Mouse (Mus musculus) brain, adult 2 months (tissue): ENCODE results near the gene Gm20219.

Source experiments
- DNase-seq: peaks from one replicate; pipeline ENCODE4 v3.0.0; 2011; ENCODE audit warnings: low read depth, low spot score

Gene Gm20219

DNA sequence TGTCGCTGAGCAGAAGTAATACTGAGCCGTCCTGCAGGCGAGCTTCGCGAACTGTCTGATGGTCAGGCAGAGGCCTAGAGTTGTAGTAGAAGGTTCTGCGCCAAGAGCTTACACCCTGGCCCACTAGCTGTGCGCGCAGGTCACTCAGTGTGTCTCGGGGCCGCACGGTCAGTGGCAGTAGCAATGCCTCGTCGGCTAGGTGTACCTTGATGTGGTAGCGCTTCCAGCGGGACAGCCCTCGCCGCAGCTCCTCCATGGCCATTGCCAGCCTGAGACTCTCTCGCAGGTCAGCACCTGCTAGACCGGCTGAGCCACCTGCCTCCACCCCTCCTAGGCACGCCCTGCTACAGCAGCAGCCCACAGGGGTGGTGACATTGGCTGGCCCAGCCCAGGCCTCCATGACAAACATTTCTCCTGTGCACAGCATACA, at the start of gene Gm20219:
TSS of gene Gm20219 (minus strand) at position 266 of the 430 bp plus-strand sequence.
- no peak for DNase-seq

- no peak for DNase-seq
These were observed 49.8 kb upstream of the Gm20219 start for GRCm38 (mm10) chr17:56604070-56604380.

GRCm38 (mm10) chr17:56603186-56604069, 49.2 kb upstream of the Gm20219 start:
- peak; percentile 35 for DNase-seq

DNA sequence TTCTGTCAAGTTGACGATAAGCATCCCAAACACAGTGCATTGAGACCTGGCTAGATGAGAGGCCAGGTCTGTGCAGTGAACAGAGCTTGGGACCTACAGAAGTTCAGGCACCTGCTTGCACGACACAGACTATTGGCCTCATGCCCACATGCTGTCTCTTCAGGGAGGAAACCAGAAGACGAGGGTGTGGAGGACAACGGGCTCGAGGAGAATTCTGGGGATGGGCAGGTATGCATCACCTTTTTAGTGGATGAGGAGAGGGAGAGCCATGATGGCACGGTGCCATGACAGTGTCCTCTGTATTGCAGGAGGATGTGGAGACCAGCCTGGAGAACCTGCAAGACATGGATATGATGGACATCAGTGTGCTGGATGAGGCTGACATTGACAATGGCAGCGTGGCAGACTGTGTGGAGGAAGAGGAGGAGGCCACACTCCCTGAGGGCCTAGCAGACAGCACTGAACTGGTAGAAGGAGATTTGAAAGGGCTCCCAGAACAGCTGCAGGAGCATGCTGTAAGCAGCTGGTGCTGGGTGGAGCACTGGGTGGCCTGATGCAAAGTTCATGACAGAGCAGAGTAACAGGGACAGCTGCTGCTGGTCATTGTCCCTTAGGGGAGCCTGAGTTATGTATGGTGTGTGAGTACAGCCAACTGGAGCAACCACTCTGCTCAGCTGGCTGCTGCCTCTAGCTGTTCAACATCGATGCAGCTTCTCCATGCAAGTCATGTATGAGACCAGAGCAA, 39.5 kb upstream of the Gm20219 start:
- no peak for DNase-seq

GRCm38 (mm10) chr17:56592553-56592952, 38.4 kb upstream of the Gm20219 start:
- no peak for DNase-seq

DNA sequence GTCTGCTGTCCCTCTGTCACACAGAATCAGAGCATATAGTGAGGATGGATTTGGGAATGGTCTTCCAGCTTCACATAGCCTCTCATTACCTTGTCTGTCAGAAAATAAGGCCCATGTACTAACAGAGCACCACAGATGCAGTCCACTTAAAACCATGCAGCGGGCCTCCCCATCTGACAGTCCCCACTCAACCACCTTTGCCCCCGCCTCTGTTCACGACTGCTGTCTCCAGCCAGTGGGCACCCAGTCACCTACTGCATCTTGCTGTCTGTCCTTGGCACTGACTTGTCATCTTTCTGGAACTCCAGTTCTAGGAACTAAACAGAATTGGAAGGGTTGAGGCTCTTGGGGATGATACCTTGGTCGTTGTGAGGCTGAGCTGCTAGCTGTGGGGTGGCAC, 34.7 kb upstream of the Gm20219 start:
- DNase-seq, result no peak

- DNase-seq, result no peak
These were observed 33.6 kb upstream of the Gm20219 start for GRCm38 (mm10) chr17:56587773-56588172.

GRCm38 (mm10) chr17:56585171-56585821, 31.1 kb upstream of the Gm20219 start:
- peak; percentile 55 for DNase-seq

- peak; percentile 100 for DNase-seq
These were observed 30.3 kb upstream of the Gm20219 start, which contains the start of the genes Safb2 and Safb for GRCm38 (mm10) chr17:56584257-56585130. Gene Safb2, minus strand, starts transcription at chr17:56584585. Gene Safb, plus strand, starts transcription at chr17:56584825.

DNA sequence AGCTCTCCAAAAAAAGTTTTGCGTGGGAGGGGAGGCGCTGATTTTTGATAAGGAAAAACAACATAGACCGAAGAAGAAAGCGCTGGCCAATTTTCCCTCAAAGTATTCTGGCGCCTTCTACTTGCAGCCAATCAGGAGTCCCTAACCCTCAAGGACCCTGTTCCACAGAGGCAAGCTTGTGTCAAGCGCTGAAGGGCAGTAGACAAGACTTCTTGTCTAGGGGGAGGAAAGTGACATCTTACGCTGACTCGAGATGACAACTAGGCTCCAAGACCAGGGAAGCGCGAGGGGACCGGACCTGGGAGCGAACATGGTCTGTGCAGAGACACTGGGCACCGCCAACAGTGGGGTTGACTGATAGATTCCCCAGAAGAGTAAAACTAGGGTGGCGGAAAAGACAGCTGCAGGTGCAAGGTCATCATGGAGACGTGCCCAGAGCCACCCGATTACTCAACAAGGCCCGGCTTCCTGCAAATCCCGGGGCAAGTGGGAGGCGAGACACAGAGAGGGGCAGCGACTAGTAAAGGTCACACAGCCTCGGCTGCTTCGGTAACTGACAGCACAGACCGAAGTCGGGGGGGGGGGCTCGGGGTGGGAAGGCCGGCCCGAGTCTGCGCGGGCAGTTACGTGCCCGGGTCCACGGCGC, 29.5 kb upstream of the Gm20219 start:
- no peak for DNase-seq

DNA sequence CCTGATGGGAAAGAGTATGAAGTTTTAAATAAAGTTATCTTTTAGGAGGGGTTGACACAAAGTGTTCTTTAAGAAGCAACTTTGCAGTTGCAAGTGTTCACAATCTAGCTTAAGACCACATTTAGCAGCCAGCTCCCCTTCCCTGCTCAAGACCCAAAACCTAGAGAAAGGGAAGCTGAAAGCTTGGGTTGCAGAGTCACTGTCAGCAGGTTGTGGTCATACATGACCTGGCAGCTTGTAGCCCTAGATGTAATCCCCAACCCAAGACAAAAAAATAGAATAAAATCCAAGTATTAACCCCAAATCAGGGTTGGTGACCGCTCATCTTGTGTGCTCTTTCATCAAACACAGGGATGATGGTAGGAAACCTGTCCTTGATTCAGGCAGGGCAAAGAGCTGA, 28.9 kb upstream of the Gm20219 start:
- no peak for DNase-seq

GRCm38 (mm10) chr17:56572939-56573338, 18.8 kb upstream of the Gm20219 start:
- no peak for DNase-seq

GRCm38 (mm10) chr17:56572154-56572553, 18.0 kb upstream of the Gm20219 start:
- peak; percentile 45 for DNase-seq

DNA sequence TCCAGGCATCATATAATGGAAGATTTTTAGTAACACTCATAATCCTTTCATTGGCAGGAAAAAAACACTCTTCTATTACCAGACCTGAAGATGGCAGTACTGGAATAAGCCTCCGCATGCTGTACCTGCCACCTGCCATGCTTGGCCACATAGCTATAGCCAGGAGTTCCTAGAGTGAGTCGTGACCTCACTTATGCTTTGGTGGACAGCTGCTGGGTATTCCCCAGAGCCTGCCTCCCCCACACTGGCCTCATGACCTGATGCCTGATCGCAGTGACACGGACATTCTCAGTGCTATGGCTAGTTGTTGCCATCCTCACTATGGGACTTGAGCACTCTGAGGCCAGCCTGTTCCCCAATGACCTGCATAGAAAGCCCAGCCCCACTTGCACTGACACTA, 16.1 kb upstream of the Gm20219 start:
- DNase-seq, result no peak

DNA sequence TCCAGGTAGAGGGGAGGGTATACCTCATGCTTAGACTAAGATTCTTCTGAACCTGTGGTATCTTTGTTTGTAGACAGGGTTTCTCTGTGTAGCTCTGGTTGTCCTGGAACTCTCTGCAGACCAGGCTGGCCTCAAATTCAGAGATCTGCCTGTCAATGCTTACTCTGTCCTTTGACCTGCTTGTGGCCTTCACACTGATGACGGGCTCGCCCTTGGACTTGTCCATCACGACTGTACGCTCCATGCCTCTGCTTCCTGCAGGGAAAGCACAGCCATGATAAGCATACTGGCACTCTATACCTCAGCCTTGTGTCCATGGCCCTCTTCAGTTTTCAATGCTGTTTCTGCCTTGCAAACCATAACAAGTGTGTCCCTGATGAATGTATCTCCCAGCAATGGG, 13.2 kb upstream of the Gm20219 start:
- DNase-seq, result no peak

- no peak for DNase-seq
These were observed 12.7 kb upstream of the Gm20219 start for GRCm38 (mm10) chr17:56566918-56567317.

- DNase-seq, result no peak
These were observed 12.1 kb upstream of the Gm20219 start for GRCm38 (mm10) chr17:56566293-56566692.

- DNase-seq, result no peak
These were observed 7.7 kb upstream of the Gm20219 start for GRCm38 (mm10) chr17:56561866-56562265.

- no peak for DNase-seq
These were observed 5.9 kb upstream of the Gm20219 start for GRCm38 (mm10) chr17:56560131-56560530.

- no peak for DNase-seq
These were observed 5.2 kb upstream of the Gm20219 start for GRCm38 (mm10) chr17:56559386-56559785.

DNA sequence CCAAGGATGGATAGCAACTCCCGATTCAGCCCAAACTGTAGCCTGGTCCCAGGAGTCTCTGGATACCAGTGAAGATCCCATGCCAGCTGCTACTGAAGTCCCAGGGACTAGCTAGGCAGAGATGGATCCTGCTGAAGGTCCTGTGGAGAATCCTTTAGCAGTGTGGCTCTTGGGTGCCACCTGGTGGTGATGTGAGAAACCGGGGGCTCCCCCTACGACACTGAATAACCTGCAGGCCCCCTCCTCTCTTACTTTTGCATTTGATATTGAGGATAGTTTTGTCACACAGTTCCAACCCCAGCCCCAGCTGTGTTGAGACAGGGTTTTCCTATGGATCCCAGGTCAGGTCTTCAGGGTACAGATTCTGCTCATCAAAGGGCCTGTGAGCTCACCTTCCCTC, 4.3 kb upstream of the Gm20219 start:
- DNase-seq, result peak; percentile 82
